Mouse (Mus musculus) neural tube, embryonic 14.5 days (tissue): Measurements from ENCODE around the gene Pgls. TPM values are rescaled to one million over a fixed set of nuclear protein-coding genes. Genes with fewer than 3 reads are reported as not detected.

Source experiments
- ATAC-seq: fragments of 200-750 bp; cut with Nextera tagmentation; 2 replicates; pipeline ENCODE4 v1.8.0; 2017; ENCODE audit warnings: low read depth, mild to moderate bottlenecking, moderate TSS enrichment, moderate library complexity
- H3K27ac ChIP-seq: fragments of 300-500 bp; sonication (generic); 2 replicates; pipeline ENCODE4 v1.5.1; 2014; ENCODE audit warnings: low read depth, mild to moderate bottlenecking, control low read depth, low read length, moderate library complexity, mixed read lengths
- H3K27me3 ChIP-seq: fragments of 300-500 bp; sonication (generic); 2 replicates; pipeline ENCODE4 v1.6.1; 2014; ENCODE audit warnings: low read length; ENCODE audit not compliant: control insufficient read depth, insufficient read depth
- H3K36me3 ChIP-seq: fragments of 300-500 bp; sonication (generic); 2 replicates; pipeline ENCODE4 v1.6.1; 2014; ENCODE audit warnings: low read length, mixed read lengths; ENCODE audit not compliant: control insufficient read depth, insufficient read depth
- H3K4me1 ChIP-seq: fragments of 300-500 bp; sonication (generic); 2 replicates; pipeline ENCODE4 v1.6.1; 2014; ENCODE audit warnings: low read length; ENCODE audit not compliant: control insufficient read depth, insufficient read depth
- H3K4me2 ChIP-seq: fragments of 300-500 bp; sonication (generic); 2 replicates; pipeline ENCODE4 v1.6.1; 2014; ENCODE audit warnings: mild to moderate bottlenecking, low read depth, low read length, control low read depth
- H3K4me3 ChIP-seq: fragments of 300-500 bp; sonication (generic); 2 replicates; pipeline ENCODE4 v1.5.1; 2014; ENCODE audit warnings: low read depth, low read length, control low read depth, mixed read lengths
- H3K9ac ChIP-seq: fragments of 300-500 bp; sonication (generic); replicated peaks from 2 replicates; pipeline ENCODE4 v1.6.1; 2014; ENCODE audit warnings: low read depth, mild to moderate bottlenecking, control low read depth, low read length, mixed read lengths
- H3K9me3 ChIP-seq: fragments of 300-500 bp; sonication (generic); 2 replicates; pipeline ENCODE4 v1.6.1; 2016; ENCODE audit warnings: low read length; ENCODE audit not compliant: control insufficient read depth
- WGBS: fragments of 180-500 bp; shearing (Covaris S2); extraction: QIAGEN DNeasy Blood & Tissue Kit; methylation state at CpG from one replicate; pipeline ENCODE4 v1.1.7; 2014; 5-methylcytosine and 5-hydroxymethylcytosine counted together
- polyA plus RNA-seq: library from polyadenylated mRNA; unstranded; fragments of >200 nt; fragmentation: Nextera tagmentation; extraction: Ambion mirVana; gene quantifications from 2 replicates; pipeline ENCODE4 v1.2.1, GENCODE M21; 2014

Gene Pgls
- polyA plus RNA-seq, 1 experiment from 2014 or later: 259 TPM

DNA sequence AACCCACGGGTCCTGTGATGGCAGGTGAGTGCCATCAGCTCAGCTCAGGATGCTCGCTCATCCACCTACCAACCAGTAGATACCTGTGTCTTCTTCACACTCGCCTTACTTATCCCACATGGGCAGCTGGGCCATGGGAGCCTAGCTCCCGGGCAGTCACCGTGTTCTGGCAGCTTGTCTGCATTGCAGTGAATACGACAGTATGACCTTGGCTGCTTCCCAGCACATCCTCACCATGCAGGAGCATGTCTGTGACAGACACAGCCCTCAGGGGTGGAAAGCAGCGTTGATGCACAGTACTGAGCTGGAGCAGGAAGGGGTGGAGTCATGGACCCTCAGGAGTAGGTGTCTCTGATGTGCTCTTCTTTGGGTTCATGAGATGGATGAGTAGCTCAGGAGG lies 17.6 kb upstream of the Pgls start:
- WGBS: 72% methylated on average over 7 of the region's 7 CpGs
- no peak for ATAC-seq

DNA sequence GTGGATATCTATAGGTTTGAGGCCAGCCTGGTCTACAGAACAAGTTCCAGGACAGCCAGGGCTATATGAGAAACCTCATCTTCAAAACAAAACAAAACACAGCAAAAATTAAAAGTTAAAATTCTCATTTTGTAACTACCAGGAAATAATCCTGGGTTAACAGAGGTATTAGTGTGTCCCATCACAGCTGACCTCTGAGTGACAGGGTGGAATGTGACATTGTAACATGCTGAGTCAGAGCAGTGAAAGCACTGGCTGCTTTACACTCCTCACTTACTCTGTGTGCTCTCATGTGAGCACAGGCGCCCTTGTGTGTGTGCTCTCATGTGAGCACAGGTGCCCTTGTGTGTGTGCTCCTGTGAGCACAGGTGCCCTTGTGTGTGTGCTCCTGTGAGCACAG lies 17.0 kb upstream of the Pgls start:
- H3K27ac ChIP-seq: no peak overlapping the region
- H3K9me3 ChIP-seq: no peaks in the 10 kb centered on the region
- H3K4me3 ChIP-seq: no peak overlapping the region
- peaks cover 17% of the 10 kb centered on the region for H3K4me1 ChIP-seq
- H3K4me2 ChIP-seq: no peak overlapping the region
- WGBS: 57% methylated on average over 1 of the region's 1 CpGs
- no peak overlapping the region for H3K9ac ChIP-seq
- ATAC-seq: no peak
- no peaks in the 10 kb centered on the region for H3K27me3 ChIP-seq
- no peaks in the 10 kb centered on the region for H3K36me3 ChIP-seq

More for the DNA sequence above, 17.6 kb upstream of the Pgls start:
- no peaks in the 10 kb centered on the region for H3K36me3 ChIP-seq
- H3K27ac ChIP-seq: no peak overlapping the region
- H3K4me3 ChIP-seq: no peak overlapping the region
- peaks cover 17% of the 10 kb centered on the region for H3K4me1 ChIP-seq
- H3K9me3 ChIP-seq: no peaks in the 10 kb centered on the region
- no peak overlapping the region for H3K9ac ChIP-seq
- H3K27me3 ChIP-seq: no peaks in the 10 kb centered on the region
- no peak overlapping the region for H3K4me2 ChIP-seq

DNA sequence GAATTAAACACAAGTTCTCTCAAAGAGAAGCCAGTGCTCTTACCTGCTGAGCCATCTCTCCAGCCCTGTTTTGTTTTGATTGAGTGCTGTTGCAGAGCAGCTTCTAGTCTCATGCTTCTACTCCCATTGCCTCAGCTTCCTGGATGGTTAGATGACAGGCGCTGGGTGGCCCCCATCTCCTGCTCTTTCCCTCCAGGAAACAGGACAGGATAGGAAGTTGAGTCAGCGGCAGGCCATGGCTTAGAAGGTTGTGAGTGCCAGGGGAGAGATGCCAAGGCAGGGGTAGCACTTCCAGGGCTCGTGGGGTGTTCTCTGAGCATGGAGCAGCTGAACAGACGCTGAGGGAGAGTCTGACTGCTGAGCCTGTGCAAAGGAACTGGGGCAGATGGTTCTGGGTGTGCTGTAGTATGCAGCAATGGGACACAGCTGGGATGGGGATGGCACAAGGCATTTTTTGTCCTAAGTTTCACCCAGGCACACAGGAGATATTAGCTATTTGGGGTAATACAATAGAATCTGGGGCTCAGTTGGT lies 14.1 kb upstream of the Pgls start:
- no peak overlapping the region for H3K4me3 ChIP-seq
- ATAC-seq: no peak
- H3K9me3 ChIP-seq: no peaks in the 10 kb centered on the region
- no peak overlapping the region for H3K27ac ChIP-seq
- no peaks in the 10 kb centered on the region for H3K27me3 ChIP-seq
- 0 out of 2 replicates have a peak, but pooled peaks cover 4% of the 10 kb centered on the region for H3K4me1 ChIP-seq
- WGBS: 71% methylated on average over 4 of the region's 4 CpGs
- 0 out of 2 replicates have a peak, but pooled peaks cover 2% of the 10 kb centered on the region for H3K36me3 ChIP-seq
- no peak overlapping the region for H3K4me2 ChIP-seq
- no peak overlapping the region for H3K9ac ChIP-seq

DNA sequence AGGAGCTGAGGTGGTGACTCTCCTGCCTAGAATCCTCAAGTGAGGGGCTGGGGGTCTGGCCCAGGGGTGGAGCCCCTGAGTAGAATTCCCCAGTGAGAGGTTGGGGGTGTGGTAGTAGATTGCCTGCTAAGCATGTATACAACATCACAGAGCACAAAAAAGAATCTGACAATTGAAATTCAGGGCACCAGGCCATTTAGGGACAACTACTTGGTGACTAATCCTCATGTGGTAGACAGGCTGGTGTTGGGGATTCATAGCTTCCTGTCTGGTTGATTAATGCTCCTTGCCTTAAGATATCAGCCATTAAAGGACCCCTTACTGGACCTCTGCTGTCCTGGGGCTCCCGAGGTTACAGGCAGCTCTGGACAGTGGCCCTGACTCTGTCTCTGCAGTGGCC lies 13.0 kb upstream of the Pgls start:
- Histone ChIP-seq H3K27me3 (no peaks in the 10 kb centered on the region), H3K4me2 (no peak overlapping the region), H3K4me1 (no peaks in the 10 kb centered on the region), H3K27ac (no peak overlapping the region), H3K9me3 (no peaks in the 10 kb centered on the region), H3K36me3 (peaks cover 2% of the 10 kb centered on the region; the same call in 1 of the 2 replicates), H3K9ac (no peak overlapping the region), H3K4me3 (no peak overlapping the region)
- 81% methylated on average over 1 of the region's 1 CpGs for WGBS
- ATAC-seq: no peak

DNA sequence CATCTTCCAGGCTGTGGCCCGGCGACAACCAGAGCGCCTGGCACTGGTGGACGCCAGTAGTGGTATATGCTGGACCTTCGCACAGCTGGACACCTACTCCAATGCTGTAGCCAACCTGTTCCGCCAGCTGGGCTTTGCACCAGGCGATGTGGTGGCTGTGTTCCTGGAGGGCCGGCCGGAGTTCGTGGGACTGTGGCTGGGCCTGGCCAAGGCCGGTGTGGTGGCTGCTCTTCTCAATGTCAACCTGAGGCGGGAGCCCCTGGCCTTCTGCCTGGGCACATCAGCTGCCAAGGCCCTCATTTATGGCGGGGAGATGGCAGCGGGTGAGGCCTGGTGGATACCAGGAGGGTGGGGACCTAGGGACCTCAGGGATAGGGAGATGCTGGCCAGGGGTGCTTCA lies 12.5 kb upstream of the Pgls start:
- Histone ChIP-seq H3K27ac (no peak overlapping the region), H3K4me2 (no peak overlapping the region), H3K4me3 (no peak overlapping the region), H3K27me3 (no peaks in the 10 kb centered on the region), H3K9ac (no peak overlapping the region), H3K4me1 (no peaks in the 10 kb centered on the region), H3K9me3 (no peaks in the 10 kb centered on the region), H3K36me3 (peaks cover 5% of the 10 kb centered on the region; the same call in 1 of the 2 replicates)
- ATAC-seq: no peak
- WGBS: 87% methylated on average over 14 of the region's 14 CpGs

DNA sequence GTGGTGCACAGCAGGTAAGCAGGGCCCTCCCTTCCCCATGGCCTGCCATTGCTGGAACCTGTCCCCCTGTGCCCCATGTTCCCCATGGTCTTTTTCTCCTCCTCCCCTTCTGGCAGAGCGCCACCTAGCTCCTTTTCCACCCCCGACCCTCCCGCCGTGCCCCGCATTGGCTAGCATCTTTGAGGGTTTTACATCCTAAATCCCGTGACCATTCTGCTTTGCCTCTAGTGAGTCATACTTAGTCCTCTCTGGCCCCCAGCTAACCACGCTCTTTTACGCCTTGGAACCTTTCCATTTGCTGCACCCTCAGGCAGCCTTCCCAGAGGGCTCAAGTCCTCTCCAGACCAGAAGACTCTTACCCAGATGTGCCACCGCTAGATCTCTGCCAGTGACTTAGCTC lies 11.8 kb upstream of the Pgls start:
- no peak overlapping the region for H3K9ac ChIP-seq
- H3K4me2 ChIP-seq: no peak overlapping the region
- H3K27me3 ChIP-seq: no peaks in the 10 kb centered on the region
- WGBS: 21% methylated on average over 9 of the region's 9 CpGs
- H3K9me3 ChIP-seq: no peaks in the 10 kb centered on the region
- no peaks in the 10 kb centered on the region for H3K4me1 ChIP-seq
- ATAC-seq: 0 out of 2 replicates have a peak, but pooled peaks have one; percentile 12
- no peak overlapping the region for H3K4me3 ChIP-seq
- H3K36me3 ChIP-seq: peaks cover 10% of the 10 kb centered on the region; the same call in 1 of the 2 replicates
- H3K27ac ChIP-seq: no peak overlapping the region

DNA sequence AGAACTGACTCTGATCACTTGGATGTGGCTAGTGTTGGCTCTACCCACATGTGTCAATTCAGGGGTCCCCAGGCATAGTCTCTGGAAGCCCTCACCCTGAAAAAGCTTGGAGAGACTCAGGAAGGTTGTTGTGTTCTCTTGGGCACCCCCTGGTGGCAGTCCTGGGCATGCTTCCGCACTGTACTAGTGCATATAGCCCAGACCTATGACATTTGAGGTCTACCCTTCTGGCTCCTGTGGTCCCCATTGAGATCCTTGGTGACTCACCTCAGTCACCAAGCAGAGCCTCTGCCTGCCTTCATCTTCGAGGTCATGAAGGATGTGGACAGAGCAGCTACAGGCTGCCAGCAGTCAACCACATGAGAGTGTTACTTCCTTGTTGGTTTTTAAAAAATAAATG lies 5.1 kb upstream of the Pgls start:
- Histone ChIP-seq H3K9ac (no peak overlapping the region), H3K4me2 (no peak overlapping the region), H3K36me3 (peaks cover 16% of the 10 kb centered on the region), H3K4me3 (no peak overlapping the region), H3K27me3 (no peaks in the 10 kb centered on the region), H3K4me1 (peaks cover 8% of the 10 kb centered on the region; the same call in 1 of the 2 replicates), H3K9me3 (no peaks in the 10 kb centered on the region), H3K27ac (no peak overlapping the region)
- no peak for ATAC-seq
- 68% methylated on average over 2 of the region's 2 CpGs for WGBS

DNA sequence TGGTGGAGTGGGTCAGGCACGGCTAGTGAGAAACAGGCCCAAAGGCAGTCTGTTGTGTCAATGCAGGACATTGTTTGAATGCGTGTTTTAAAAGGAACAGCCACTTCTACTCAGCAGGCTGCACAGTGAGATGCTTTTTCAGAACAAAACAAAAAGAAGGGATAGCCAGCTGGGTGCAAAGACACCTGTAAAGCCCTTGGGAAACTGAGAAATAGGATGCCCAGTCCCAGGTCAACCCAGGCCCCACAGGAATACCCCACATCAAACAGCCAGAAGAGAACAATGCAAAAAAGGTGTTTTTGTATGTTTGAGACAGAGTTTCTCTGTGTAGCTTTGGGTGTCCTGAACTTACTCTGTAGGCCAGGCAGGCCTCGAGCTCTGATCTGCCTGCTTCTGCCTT lies 3.2 kb upstream of the Pgls start:
- H3K4me3 ChIP-seq: no peak overlapping the region
- no peak for ATAC-seq
- no peaks in the 10 kb centered on the region for H3K27me3 ChIP-seq
- no peak overlapping the region for H3K4me2 ChIP-seq
- H3K9me3 ChIP-seq: no peaks in the 10 kb centered on the region
- H3K36me3 ChIP-seq: peaks cover 16% of the 10 kb centered on the region
- H3K9ac ChIP-seq: no peak overlapping the region
- H3K4me1 ChIP-seq: peaks cover 15% of the 10 kb centered on the region
- no peak overlapping the region for H3K27ac ChIP-seq
- 75% methylated on average over 3 of the region's 3 CpGs for WGBS

DNA sequence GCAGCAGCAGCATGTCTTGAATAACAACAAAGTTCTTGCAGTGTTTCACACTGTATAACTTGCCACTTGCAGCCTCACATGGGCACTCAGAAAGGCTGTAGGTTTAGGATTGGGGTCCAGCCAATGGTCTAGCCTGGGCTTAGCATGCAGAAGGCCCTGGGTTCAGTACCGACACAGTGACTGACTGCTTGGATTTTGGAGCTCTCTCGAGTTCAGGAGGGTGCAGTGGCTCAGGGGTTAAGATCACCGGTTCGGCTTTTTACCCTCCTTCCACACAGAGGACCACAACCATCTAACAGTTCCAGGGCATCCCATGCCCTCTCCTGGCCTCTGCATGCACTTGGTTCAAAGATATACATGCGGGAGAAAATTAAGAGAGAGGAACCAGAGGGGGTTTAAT lies 959 bp upstream of the Pgls start:
- Histone ChIP-seq H3K36me3 (peaks cover 2% of the 10 kb centered on the region), H3K9me3 (no peaks in the 10 kb centered on the region), H3K4me2 (peak overlapping the region; percentile 76), H3K9ac (peak overlapping the region; percentile 94), H3K4me1 (peaks cover 19% of the 10 kb centered on the region), H3K4me3 (peak overlapping the region; percentile 79), H3K27ac (peak overlapping the region; percentile 98), H3K27me3 (no peaks in the 10 kb centered on the region)
- no peak for ATAC-seq
- 22% methylated on average over 5 of the region's 5 CpGs for WGBS
